Mouse (Mus musculus): ENCODE data around the gene Med9.
"Not testable (repeated sequence)": the region's sequence is repeated elsewhere in the genome, so short reads cannot be mapped to it uniquely, and the experiment has no call there.

The Med9 gene

DNA sequence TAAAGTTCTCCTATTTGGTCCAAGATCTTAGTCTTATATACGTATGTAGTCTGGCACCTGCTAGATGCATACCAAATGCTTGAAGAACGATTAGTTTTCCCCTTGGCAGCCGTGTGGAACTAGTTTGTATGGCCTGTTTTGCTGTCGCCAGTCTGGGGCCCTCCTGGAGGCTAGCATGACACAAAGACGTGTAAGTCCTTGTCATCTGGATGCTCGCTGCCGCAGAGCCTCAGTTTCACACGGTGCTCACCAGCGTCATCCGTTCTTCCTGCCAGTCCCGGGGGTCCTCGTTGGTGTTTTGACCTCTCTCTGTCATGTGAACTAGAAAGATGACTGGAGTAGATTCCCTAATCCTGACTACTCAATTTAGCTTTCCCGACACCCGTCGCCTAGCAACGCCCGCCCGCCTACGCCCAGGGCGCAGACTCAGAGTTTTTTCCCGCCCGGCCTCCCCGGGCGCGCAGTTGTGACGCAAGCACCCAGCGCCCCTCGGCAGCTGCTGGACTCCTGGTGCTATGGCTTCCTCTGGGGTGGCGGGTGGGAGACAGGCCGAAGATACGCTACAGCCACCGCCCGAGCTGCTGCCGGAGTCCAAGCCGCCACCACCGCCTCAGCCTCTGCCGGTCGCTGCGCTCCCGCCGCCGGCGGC is at the start of gene Med9:
Med9 (plus strand) TSS at position 455 of the 649 bp plus-strand sequence.
- DNase-seq (ENCODE audit: low spot score): peak; percentile 89

DNA sequence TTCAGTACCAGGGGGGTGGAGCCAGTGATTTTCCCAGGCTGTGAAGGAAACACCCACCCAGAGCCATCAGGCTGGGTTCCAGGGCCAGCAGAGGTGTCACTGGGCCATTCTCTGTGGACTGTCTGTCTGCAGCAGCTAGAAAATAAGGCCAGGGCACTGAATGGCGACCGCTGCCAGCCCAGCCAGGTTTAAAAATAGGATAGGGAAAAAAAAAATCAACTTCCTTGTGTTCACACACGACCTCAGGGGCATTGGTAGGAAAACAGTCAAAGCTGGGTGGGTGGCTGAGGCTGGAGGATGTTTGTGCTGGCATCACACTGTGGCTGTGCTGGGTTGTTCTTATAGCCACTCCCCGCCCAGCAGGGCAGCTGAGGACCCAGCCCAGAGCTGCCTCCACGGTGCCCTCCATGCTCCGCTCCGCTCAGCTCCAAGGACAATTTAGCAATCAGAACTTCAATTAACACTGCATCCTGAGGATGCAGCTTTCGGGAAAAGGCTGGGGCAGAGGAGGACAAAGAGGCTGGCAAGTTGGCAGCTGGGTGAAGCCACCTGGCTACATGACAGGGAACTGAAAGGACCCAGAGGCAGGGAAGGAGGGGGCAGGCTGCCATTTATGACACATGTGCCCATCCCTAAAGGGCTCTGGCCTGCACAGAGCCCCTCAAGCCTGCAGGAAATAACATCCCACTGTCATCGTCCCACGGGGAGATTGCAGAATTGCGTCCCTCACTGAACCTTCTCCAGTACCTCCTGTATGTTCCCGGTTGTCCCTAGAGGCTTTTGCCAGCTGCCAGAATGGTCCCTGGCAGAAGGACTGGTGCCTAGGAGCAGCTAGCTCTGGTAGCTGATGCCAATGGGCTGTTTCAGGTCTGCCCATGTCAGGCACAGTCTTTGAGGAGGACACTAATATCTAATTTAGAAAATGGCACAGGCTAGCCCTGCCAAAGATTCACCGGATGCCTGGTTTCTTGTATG is 48.0 kb upstream of the Med9 start:
- DNase-seq (ENCODE audit: low spot score): peak; percentile 26

- no peak for DNase-seq (ENCODE audit: low spot score)
These were observed 47.0 kb upstream of the Med9 start for GRCm38 (mm10) chr11:59900995-59901394.

DNA sequence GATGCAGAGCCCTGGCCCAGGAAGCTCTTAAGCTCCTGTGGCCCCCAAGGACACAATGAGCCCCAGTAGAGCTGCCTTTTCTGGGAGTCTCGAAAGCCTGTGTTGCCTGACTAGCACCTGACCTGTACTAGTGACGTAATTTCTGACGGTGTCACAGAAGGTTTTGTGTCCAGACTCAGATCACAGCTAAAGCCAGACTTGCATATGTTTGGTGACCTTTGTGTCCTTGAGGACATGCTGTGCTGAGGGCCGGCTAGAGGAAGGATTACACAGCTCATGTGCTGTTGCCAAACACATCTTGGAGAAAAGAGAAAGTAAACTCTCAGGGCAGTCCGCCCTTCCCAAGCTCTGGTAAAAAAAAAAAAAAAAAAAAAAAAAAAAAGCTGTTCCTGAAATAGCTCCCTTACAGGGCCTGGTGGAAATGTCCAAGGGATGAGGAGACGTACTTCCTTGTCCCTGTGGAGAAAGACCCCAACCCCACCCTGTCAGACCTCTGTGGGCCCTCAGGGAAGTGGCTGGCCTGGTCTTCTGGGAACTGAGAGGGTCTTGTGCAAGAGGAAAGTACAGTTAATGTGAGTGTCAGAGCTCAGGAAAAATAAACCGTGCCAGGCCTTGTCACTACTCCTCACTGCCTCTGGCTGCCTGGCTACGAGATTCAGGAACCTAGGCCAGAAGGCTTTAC is 45.8 kb upstream of the Med9 start:
- peak; percentile 86 for DNase-seq (ENCODE audit: low spot score)

- no peak for DNase-seq (ENCODE audit: low spot score)
These were observed 41.4 kb upstream of the Med9 start for GRCm38 (mm10) chr11:59906521-59907123.

DNA sequence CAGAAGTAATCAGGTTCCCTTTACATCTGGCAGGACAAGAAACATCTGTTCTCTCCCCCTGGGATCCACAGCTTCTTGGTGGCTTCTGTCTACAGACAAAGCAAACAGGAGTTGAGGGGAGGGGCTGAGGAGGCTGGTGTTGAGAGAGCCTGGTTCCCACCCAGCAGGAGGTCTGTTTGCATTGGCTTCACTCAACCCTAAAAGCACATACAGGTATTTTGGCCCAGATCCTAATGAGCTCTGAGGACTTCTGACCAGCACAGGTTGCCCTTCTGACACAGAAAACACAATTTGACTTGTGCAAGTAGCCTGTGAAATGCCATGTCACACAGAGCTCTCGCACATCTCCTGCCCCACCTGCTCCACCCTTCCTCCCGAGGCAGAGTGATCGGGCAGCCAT is 39.6 kb upstream of the Med9 start:
- no peak for DNase-seq (ENCODE audit: low spot score)

GRCm38 (mm10) chr11:59910586-59910985 is 37.4 kb upstream of the Med9 start:
- no peak for DNase-seq (ENCODE audit: low spot score)

- DNase-seq (ENCODE audit: low spot score): no peak
These were observed 36.5 kb upstream of the Med9 start for GRCm38 (mm10) chr11:59911523-59911922.

DNA sequence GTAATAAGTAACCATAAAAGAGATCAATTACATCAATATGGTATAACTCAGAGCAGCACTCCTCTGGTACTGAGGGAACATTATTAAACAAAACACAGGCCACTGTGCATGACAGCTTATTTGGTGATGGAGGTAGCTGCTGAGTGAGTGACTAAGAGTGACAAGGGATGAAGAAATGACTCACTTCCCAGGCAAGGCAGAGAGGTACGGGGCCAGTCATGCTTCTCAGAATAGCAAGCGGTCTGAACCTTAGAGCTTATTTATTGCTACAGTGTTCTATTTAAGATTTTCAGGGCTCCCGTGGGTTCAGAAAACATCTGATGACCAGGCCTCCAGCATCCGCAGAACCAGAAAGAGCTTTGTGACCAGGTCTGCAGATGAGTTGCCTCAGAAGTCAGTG is 34.3 kb upstream of the Med9 start:
- no peak for DNase-seq (ENCODE audit: low spot score)

GRCm38 (mm10) chr11:59918014-59918413 is 30.0 kb upstream of the Med9 start:
- DNase-seq (ENCODE audit: low spot score): peak; percentile 61

DNA sequence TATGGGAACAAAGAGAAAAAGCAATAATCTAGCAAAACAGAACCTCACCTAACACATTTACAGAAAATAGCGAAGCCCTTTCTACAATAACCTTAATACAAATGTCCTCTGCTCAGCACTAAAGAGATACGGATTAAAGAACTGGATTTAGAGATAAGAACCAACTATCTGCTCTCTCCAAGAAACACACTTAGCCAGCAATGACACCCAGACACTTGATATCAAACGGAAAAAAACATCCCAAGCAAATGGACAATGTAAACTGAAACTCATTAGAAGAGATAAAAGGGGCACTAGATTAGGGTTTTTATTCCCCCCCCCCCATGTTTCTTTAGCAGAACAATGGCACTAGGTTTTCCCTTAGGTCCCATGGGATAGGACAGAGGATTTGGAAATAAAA is 28.6 kb upstream of the Med9 start:
- DNase-seq (ENCODE audit: low spot score): no peak

DNA sequence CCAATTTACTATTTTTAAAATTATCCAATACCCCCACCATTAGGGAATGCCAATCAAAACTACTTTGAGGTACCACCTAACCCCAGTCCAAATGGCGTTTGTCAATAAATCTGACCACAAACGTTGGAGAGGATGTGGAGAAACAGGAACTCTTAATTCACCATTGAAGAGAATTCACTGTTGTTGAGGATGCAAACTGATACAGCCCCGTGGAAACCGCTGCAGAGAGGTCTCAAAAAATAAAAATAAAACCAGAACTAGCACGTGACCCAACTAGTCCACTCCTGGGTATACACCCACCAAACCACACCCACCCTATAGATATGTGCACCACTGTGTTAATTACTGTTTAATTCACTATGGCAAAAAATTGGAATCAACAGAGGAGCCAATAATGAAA is 27.7 kb upstream of the Med9 start:
- DNase-seq (ENCODE audit: low spot score): no peak

GRCm38 (mm10) chr11:59921265-59921664 is 26.7 kb upstream of the Med9 start:
- DNase-seq (ENCODE audit: low spot score): no peak

- DNase-seq (ENCODE audit: low spot score): no peak
These were observed 18.0 kb upstream of the Med9 start for GRCm38 (mm10) chr11:59930031-59930430.

DNA sequence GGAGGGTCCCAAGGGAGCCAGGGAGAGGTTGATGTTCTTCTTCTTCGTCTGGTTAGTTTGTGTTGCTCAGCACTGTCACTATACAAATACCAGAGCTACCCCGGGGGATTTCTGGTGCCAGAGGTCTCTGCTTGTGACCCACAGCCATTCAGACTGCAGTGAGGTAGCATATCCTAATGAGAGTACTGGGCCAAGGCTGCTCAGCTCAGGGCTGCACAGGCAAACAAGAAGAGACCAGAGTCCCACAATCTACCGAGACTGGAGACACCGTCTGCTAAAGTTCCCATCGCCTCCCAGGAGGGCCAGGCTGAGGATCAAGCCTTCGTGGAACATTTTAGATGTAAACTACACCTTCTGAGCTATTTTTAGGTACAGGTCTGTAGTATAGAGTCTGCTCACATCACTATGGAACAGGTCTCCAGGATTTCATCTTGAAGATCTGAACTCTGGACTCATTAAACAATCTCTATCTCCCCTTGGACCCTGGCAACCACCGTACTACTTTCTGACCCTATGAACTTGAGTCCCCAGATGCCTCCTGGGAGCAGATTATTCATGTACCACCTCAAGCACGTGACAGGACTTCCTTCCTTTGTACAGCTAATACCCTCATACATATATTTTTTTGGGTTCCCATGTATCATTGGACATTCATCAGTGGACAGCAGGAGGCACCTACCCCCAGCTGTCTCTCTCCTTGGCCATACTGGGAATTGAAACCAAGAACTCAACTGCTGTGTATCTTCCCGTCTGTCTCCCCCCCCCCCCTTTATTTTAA is 15.3 kb upstream of the Med9 start:
- no peak for DNase-seq (ENCODE audit: low spot score)

GRCm38 (mm10) chr11:59933943-59934342 is 14.1 kb upstream of the Med9 start:
- DNase-seq (ENCODE audit: low spot score): no peak

DNA sequence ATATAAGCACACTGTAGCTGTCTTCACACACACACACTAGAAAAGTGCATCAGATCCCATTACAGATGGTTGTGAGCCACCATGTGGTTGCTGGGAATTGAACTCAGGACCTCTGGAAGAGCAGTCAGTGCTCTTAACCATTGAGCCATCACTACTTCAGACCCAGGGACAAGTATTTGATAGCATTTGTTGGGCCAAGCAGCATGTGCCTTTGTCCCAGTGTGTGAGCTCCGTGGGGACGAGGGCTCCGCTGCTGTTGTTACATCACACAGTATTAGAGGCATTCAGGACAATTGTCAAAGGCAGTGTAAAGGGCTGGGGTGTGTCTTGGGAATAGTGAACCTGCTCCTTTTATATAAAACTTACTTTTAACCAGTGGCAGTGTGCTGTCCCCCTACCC is 11.0 kb upstream of the Med9 start:
- peak; percentile 62 for DNase-seq (ENCODE audit: low spot score)

DNA sequence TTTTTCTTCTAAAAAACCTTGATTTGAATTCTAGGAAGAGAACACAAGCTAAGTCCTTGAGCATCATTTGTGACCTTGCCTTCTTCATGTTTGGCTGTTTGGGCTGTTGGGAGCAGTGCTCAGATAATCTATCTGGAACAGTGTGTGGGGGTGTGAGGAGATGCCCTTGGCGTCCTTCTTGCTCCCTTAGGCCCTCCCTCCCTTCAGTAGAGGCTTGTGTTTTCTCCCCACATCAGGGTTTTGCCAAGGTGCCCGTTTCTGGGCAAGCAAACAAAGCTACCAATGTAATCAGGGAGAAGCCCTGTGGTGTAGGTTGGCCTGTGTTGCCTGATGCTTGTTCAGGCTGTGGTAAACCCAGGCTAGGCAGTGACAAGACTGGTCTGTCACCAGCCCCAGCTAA is 10.4 kb upstream of the Med9 start:
- DNase-seq (ENCODE audit: low spot score): no peak

GRCm38 (mm10) chr11:59939821-59940220 is 8.2 kb upstream of the Med9 start:
- DNase-seq (ENCODE audit: low spot score): no peak

DNA sequence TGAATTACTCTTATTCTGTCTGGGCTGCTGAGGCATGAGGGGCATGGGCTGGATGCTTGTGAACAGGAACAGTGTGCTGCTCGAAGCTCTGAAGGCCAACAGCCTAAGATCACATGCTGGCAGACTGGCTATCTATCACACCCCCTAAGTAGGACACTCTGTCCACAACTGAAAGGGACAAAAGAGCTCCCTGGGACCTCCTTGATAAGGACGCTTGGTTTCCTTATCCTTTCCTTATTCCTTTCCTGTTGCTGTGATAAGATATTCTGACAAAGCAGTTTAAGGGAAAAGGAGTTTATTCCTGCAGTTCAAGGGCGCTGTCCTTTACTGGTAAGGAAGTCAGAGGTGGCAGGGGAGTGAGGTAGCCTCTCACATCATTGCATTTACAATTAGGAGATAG is 7.4 kb upstream of the Med9 start:
- DNase-seq (ENCODE audit: low spot score): no peak

- DNase-seq (ENCODE audit: low spot score): peak; percentile 86
These were observed 6.6 kb upstream of the Med9 start for GRCm38 (mm10) chr11:59941391-59941790.

GRCm38 (mm10) chr11:59944855-59945254 is 3.2 kb upstream of the Med9 start:
- not testable (repeated sequence) for DNase-seq (ENCODE audit: low spot score)
